In genomic region chr3:89640804-89641203, GRCm38 (mm10) we compare ENCODE assay signal across 24 mouse cellular contexts.
DNase-seq lines count a peak whose midpoint lies in the region; ATAC-seq and TF ChIP-seq lines count a peak whose summit lies in the region.
"Had no signal": no experiment of that assay in that cellular context is flagged by ENCODE, and none has a peak within 500 bp of the region (broad histone marks: within the 10 kb centered on the region; RNA-seq: fewer than 3 reads in every experiment).

No protein-coding gene starts in this region.

- TF ChIP-seq CTCF in layer of hippocampus, adult 2 months (conservative IDR thresholded peaks at IDR 0.05) = no peak
- no peak for TF ChIP-seq CTCF in gastrocnemius, adult 2 months (IDR thresholded peaks at IDR 0.05)

- no peak overlapping the region for H3K27ac ChIP-seq in layer of hippocampus, adult 2 months
- H3K27ac ChIP-seq in gastrocnemius, adult 2 months = no peak overlapping the region
- H3K27ac ChIP-seq: embryonic facial prominence, embryonic 12.5 days; forebrain, embryonic 13.5 days; hindbrain, embryonic 14.5 days; intestine, embryonic 15.5 days; kidney, embryonic 15.5 days; limb, embryonic 12.5 days; liver, embryonic 12.5 days; midbrain, embryonic 10.5 days had no signal

- intact Hi-C loops in gastrocnemius, adult 2 months (cut with DNase I) = no loop called here

- DNase-seq in layer of hippocampus, adult 2 months (ENCODE audit: low spot score in 2 of 2) = peak; percentile 26 to 37
- DNase-seq in layer of hippocampus, postnatal 36 days = no peak
- peak; percentile 59 for DNase-seq in right cerebral cortex, postnatal 25 days
- DNase-seq in right cerebral cortex, postnatal 4 days = no peak
- no peak for DNase-seq in gastrocnemius, adult 2 months
- DNase-seq in gastrocnemius, postnatal 10 days = no peak
- no peak for DNase-seq in gastrocnemius, adult 18-20 months (ENCODE audit: low spot score)
- DNase-seq: cerebellum, adult 2 months; heart, postnatal 14 days; kidney, postnatal 4 days; lung, embryonic 14.5 days; lung, postnatal 36 days; thymus, postnatal 25 days had no signal

- ATAC-seq in hematopoietic stem cell, adult 5-6 weeks (replicated peaks in 1 of 2; ENCODE audit: insufficient read depth in 1 of 2, low FRiP score in 2 of 2, low TSS enrichment in 1 of 2, low read depth in 1 of 2, poor library complexity in 2 of 2, severe bottlenecking in 2 of 2) = peak; percentile 32 to 42; a peak in 1 of 4 replicates
- ATAC-seq: forebrain, embryonic 13.5 days; intestine, embryonic 15.5 days; liver, embryonic 12.5 days had no signal

- no peak overlapping the region for H3K4me3 ChIP-seq in layer of hippocampus, adult 2 months
- H3K4me3 ChIP-seq in gastrocnemius, adult 2 months = no peak overlapping the region
- H3K4me3 ChIP-seq: embryonic facial prominence, embryonic 12.5 days; erythroblast, embryonic 14.5 days; forebrain, embryonic 13.5 days; heart, embryonic 12.5 days; intestine, embryonic 15.5 days; kidney, embryonic 15.5 days; limb, embryonic 12.5 days; liver, embryonic 12.5 days; midbrain, embryonic 10.5 days had no signal

Comparison
In these comparisons a context has a peak if more than half of its experiments do, and no peak if none do; other contexts are left out.
1. DNase-seq: peak in layer of hippocampus, adult 2 months (2 of 2) and right cerebral cortex, postnatal 25 days (single experiment); none in layer of hippocampus, postnatal 36 days (0 of 2), right cerebral cortex, postnatal 4 days (single experiment), gastrocnemius, adult 2 months (single experiment), gastrocnemius, postnatal 10 days (single experiment) and gastrocnemius, adult 18-20 months (single experiment).